Mouse (Mus musculus) thymus, postnatal 25 days (tissue): Measurements from ENCODE around the gene Actl7b.

Experiments
- DNase-seq: peaks from one replicate; pipeline ENCODE4 v3.0.0; 2022

Actl7b gene

DNA sequence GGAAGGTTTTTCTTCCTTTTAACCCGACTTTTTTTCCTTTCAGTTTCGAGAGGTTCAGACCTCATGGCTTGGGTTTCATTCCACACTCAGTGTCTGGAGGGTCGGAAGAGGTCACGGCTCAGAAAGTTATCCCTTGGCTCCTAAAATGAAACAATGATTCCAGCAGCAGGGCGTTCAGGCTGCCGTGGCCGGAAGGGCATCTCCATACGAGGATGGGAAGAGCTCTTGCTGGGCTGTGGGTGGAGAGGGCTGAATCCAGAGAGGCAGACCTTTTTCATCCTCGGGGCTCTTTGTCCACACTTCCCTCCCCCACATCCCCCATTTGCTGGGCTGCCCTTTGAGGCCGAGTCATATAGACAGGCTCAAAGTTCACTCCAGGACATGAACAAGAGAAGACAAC is 39.0 kb downstream of the Actl7b start:
- no peak for DNase-seq

DNA sequence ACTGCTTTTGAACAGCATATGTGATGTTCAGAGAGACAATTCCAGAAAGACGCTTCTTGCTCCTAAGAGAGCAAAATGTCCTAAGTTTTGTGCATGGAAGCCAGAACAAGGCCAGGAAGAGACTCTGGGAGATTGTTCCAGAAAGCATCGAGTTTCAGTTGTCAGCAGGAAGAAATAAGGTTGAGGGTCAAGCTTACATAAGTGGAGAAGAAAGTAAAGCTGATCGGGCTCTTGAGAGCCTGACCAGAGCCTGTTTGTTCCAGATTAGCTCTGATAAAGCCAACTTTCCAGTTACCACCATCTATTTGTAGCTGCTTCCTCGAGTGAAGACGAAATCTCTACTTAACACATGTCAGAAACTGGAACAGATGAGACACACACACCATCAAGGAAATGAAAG is 42.6 kb downstream of the Actl7b start:
- DNase-seq: no peak

DNA sequence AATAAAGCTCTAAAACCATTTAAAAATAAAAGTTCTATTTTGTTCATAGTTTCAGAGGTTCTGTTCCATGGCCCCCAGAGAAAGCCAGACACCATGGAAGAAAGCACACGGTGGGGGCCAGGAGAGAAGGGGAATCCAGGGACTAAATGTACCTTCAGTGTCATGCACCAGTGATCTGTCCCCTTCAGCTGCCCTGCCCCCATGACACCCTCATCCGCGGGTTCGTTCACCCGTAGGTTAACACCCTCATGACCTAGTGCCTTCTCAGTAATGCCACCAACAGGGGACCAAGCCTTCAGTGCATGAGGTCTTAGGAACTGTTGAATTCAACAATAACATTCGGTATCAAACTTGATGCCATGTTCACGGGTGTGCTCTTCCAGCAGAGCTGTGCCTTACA is 44.8 kb downstream of the Actl7b start:
- no peak for DNase-seq
